Mouse (Mus musculus) liver, adult 2 months (tissue): ENCODE data around the gene Treml2.

ENCODE experiments used
- CTCF ChIP-seq: fragments of 200-500 bp; IDR thresholded peaks from 2 replicates; pipeline ENCODE4 v1.5.1; 2011; ENCODE audit warnings: low read depth, low read length, control low read depth
- POLR2A ChIP-seq: fragments of 200-500 bp; IDR thresholded peaks from 2 replicates; pipeline ENCODE4 v1.6.1; 2011; ENCODE audit warnings: low read length, control low read depth; ENCODE audit not compliant: insufficient read depth; ENCODE audit errors: extremely low read depth

DNA sequence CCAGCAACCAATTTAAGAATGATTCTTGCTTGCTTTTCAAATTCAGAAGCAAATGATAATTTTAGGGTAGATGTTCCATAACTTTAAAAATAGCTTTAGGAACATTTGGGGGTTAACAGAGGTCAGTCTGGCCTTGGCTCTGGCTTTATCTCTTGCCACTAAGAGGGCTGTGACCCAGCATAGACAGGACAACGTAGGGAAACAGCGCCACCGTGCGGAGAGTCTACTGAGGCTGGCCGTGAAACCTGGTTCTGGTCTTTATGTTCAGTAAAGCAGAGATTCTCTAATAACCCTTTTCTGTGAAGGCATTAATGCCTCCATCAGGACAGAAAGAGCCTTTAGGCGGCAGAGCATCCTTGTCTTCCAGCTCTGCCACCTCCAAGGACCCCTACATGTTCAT lies 37.6 kb downstream of the Treml2 start:
- TF ChIP-seq POLR2A (no peak), CTCF (peak; percentile 94)
